Mouse (Mus musculus) kidney, embryonic 14.5 days (tissue): ENCODE data around the gene Scaf4. TPM values are rescaled to one million over a fixed set of nuclear protein-coding genes. Genes with fewer than 3 reads are reported as not detected.

Experiments
- ATAC-seq: fragments of 200-750 bp; cut with Nextera tagmentation; 2 replicates; pipeline ENCODE4 v1.8.0; 2017; ENCODE audit warnings: moderate number of reproducible peaks, mild to moderate bottlenecking, moderate TSS enrichment, moderate library complexity; ENCODE audit not compliant: low FRiP score, low TSS enrichment
- H3K27ac ChIP-seq: fragments of 300-500 bp; sonication (generic); 2 replicates; pipeline ENCODE4 v1.5.1; 2014; ENCODE audit warnings: low read depth, mild to moderate bottlenecking, low read length, moderate library complexity, mixed read lengths
- H3K27me3 ChIP-seq: fragments of 300-500 bp; sonication (generic); 2 replicates; pipeline ENCODE4 v1.6.1; 2014; ENCODE audit warnings: mild to moderate bottlenecking, low read length; ENCODE audit not compliant: control insufficient read depth, insufficient read depth
- H3K36me3 ChIP-seq: fragments of 300-500 bp; sonication (generic); 2 replicates; pipeline ENCODE4 v1.6.1; 2014; ENCODE audit warnings: low read length, mixed read lengths; ENCODE audit not compliant: control insufficient read depth, insufficient read depth
- H3K4me1 ChIP-seq: fragments of 300-500 bp; sonication (generic); 2 replicates; pipeline ENCODE4 v1.6.1; 2014; ENCODE audit warnings: low read length, mixed read lengths; ENCODE audit not compliant: control insufficient read depth, insufficient read depth
- H3K4me2 ChIP-seq: fragments of 300-500 bp; sonication (generic); replicated peaks from 2 replicates; pipeline ENCODE4 v1.6.1; 2014; ENCODE audit warnings: low read depth, mild to moderate bottlenecking, low read length
- H3K4me3 ChIP-seq: fragments of 300-500 bp; sonication (generic); 2 replicates; pipeline ENCODE4 v1.5.1; 2014; ENCODE audit warnings: mild to moderate bottlenecking, low read length
- H3K9ac ChIP-seq: fragments of 300-500 bp; sonication (generic); 2 replicates; pipeline ENCODE4 v1.6.1; 2014; ENCODE audit warnings: low read depth, mild to moderate bottlenecking, low read length, moderate library complexity
- H3K9me3 ChIP-seq: fragments of 300-500 bp; sonication (generic); 2 replicates; pipeline ENCODE4 v1.6.1; 2016; ENCODE audit warnings: low read length; ENCODE audit not compliant: control insufficient read depth
- WGBS: fragments of 180-500 bp; shearing (Covaris S2); extraction: QIAGEN DNeasy Blood & Tissue Kit; methylation state at CpG from one replicate; pipeline ENCODE4 v1.1.7; 2014; 5-methylcytosine and 5-hydroxymethylcytosine counted together
- polyA plus RNA-seq: library from polyadenylated mRNA; unstranded; fragments of >200 nt; fragmentation: Nextera tagmentation; extraction: Ambion mirVana; gene quantifications from 2 replicates; pipeline ENCODE4 v1.2.1, GENCODE M21; 2014

Scaf4 gene
- polyA plus RNA-seq, 1 experiment from 2014 or later, result 37.0 TPM

DNA sequence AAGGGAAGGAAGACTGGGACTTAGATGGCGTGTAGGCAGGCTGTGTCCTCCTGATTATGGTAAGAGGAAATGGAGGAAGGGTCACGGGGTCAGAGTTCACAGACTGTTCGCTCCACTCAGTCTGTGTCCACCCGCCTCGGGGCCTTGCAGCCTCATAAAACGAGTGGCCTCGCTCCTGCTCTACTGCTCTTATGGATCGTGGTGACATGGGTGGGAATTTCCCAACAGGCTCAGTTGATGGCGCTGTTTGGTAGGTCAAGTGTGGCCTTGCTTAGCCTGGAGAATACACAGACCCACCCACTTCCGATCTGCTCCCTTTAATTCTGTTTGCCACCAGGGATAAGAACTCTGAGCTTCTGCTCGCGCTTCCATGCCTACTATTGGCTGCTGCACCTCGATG is 96.8 kb downstream of the Scaf4 start:
- H3K36me3 ChIP-seq, result no peaks in the 10 kb centered on the region
- ATAC-seq, result peak; percentile 68
- WGBS, result 20% methylated on average over 13 of the region's 13 CpGs

DNA sequence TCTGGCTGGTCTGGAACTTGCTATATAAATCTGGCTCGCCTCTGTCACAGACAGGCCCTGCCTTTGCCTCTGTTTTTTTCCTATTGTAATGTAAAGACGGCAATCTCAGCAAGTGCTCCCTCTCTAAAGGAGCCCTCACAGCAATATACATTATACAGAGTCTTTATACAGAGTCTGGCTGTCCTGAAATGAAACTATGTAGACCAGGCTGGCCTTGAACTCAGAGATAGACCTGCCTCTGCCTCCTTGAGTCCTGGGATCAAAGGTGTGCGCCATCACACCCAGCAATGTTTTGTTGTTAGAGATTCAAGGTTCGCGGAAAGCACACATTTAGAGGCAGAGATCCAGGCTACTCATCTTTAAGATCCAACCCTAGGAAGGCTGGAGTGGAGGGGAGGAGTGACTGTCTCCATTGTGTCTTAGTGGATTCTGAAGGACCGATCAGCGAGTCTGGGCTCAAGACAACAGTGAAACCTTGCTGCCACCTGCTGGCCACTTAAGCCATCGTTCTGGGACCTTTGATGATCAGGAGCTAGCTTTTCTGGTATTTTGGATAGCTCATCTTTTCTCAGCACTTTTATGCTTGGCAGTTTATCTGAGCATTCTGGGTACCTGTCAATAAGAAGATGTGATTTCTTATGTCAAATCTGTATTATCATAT is 98.2 kb downstream of the Scaf4 start:
- H3K4me2 ChIP-seq, result no peak overlapping the region
- H3K27me3 ChIP-seq, result no peaks in the 10 kb centered on the region
- H3K9ac ChIP-seq, result no peak overlapping the region
- ATAC-seq, result peak; percentile 41; the same call in 1 of the 2 replicates
- WGBS, result 47% methylated on average over 8 of the region's 8 CpGs
- H3K4me3 ChIP-seq, result no peak overlapping the region
- no peaks in the 10 kb centered on the region for H3K36me3 ChIP-seq
- H3K4me1 ChIP-seq, result peaks cover 6% of the 10 kb centered on the region; the same call in 1 of the 2 replicates
- no peaks in the 10 kb centered on the region for H3K9me3 ChIP-seq
- no peak overlapping the region for H3K27ac ChIP-seq

More for the DNA sequence above, 96.8 kb downstream of the Scaf4 start:
- Histone ChIP-seq H3K9me3 (no peaks in the 10 kb centered on the region), H3K9ac (no peak overlapping the region), H3K4me3 (no peak overlapping the region), H3K27me3 (no peaks in the 10 kb centered on the region), H3K4me2 (no peak overlapping the region), H3K4me1 (peaks cover 6% of the 10 kb centered on the region; the same call in 1 of the 2 replicates), H3K27ac (no peak overlapping the region)

DNA sequence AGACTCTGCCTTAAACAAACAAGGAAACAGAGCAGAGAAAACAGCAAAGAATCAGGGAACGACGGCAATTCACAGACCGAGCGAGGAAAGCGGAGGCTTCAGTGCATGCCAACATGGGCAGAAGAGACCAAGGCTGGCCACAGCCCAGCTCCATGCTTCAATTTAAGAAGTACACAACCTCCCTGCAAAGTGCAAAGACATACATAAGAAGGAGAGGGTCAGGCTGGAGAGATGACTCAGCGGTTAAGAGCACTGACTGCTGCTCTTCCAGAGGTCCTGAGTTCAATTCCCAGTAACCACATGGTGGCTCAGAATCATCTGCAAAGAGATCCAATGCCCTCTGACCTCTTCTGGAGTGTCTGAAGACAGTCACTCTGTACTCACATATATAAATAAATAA is 100.2 kb downstream of the Scaf4 start:
- H3K36me3 ChIP-seq, result no peaks in the 10 kb centered on the region
- H3K4me1 ChIP-seq, result peaks cover 6% of the 10 kb centered on the region; the same call in 1 of the 2 replicates
- no peak overlapping the region for H3K9ac ChIP-seq
- H3K27ac ChIP-seq, result no peak overlapping the region
- ATAC-seq, result no peak
- no peak overlapping the region for H3K4me3 ChIP-seq
- no peaks in the 10 kb centered on the region for H3K9me3 ChIP-seq
- 70% methylated on average over 6 of the region's 6 CpGs for WGBS
- no peak overlapping the region for H3K4me2 ChIP-seq
- H3K27me3 ChIP-seq, result no peaks in the 10 kb centered on the region

DNA sequence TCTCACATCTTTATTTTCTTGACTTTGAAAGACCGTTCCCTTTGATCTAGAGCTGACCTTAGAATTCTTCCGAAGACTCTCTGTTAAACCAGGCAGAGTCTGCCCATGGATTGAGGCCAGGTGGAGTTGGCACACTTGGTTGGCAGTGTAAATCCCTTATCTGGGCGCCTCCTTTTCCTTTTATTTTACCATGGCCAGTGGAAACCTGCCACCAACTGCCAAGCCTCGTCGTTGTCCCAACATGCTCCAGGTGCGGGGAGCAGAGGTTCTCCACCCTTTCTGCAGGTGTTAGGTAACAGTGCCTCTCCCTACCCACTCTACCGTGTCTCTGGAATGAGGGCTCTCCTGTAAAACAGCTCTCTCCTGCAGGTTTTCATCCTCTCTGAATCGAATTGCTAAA is 102.6 kb downstream of the Scaf4 start:
- Histone ChIP-seq H3K36me3 (no peaks in the 10 kb centered on the region), H3K4me3 (no peak overlapping the region), H3K27me3 (no peaks in the 10 kb centered on the region), H3K4me2 (no peak overlapping the region), H3K4me1 (no peaks in the 10 kb centered on the region), H3K27ac (no peak overlapping the region), H3K9ac (no peak overlapping the region), H3K9me3 (no peaks in the 10 kb centered on the region)
- ATAC-seq, result no peak
- 80% methylated on average over 8 of the region's 8 CpGs for WGBS

DNA sequence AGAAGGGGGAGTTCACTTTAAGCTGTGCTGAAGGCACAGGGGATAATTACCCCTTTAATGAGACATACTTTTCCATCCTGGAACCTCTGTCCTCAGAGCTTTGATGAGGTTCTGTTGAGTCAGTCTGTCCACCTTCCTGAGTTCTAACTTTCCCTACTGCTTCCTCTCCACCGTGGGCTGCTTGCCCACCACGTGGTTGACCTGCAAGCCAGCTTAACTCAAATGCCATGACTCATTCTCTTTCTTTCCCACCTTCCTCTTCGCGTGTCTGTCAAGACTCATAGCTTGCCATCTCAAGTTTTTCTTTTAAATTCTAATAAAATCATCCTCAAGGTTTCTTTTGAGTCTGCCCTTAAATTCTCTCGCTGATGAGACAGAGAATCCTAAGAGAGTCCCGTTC is 103.3 kb downstream of the Scaf4 start:
- Histone ChIP-seq H3K36me3 (no peaks in the 10 kb centered on the region), H3K27ac (no peak overlapping the region), H3K4me3 (no peak overlapping the region), H3K9ac (no peak overlapping the region), H3K4me2 (no peak overlapping the region), H3K9me3 (no peaks in the 10 kb centered on the region), H3K4me1 (no peaks in the 10 kb centered on the region), H3K27me3 (no peaks in the 10 kb centered on the region)
- 84% methylated on average over 6 of the region's 6 CpGs for WGBS
- no peak for ATAC-seq

DNA sequence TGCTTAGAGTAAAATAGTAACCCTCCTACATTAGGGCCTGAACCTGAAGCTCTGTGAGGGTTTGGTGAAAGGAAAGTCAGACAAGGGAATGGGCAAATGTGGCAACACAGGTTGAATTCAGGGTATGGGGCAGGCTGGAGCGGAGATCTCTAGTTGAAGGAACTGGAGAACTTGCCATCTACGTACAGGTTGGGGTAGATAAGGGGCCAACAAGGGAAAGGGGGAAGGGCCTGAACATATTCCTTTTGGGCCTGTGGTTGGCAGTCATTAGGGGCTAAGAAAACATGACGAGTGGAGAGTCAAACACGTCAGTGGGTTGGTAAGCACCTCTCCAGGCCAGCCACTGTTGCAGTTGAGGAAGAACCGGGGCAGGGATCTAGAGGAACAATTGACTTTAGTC is 104.4 kb downstream of the Scaf4 start:
- WGBS, result 89% methylated on average over 5 of the region's 5 CpGs
- H3K4me1 ChIP-seq, result no peaks in the 10 kb centered on the region
- no peak for ATAC-seq
- no peak overlapping the region for H3K9ac ChIP-seq
- H3K4me2 ChIP-seq, result no peak overlapping the region
- no peaks in the 10 kb centered on the region for H3K9me3 ChIP-seq
- no peaks in the 10 kb centered on the region for H3K36me3 ChIP-seq
- H3K4me3 ChIP-seq, result no peak overlapping the region
- no peaks in the 10 kb centered on the region for H3K27me3 ChIP-seq
- no peak overlapping the region for H3K27ac ChIP-seq

DNA sequence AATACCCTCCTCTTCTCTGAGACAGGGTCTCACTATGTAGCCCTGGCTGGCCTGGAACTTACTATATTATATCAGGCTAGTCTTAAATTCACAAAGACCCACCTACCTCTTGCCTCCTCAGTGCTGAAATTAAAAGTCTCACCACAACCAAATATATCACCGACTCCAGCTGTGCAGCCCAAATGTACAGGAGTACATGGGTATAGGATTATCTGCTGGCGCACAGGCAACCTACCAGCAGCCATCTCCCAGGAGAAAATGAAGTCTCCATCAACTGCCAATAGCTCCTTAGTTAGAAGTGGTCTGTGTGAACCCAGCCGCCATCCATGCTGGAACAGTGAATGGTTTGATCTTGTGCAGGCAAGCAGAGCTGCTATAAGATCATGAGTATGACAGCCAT is 105.9 kb downstream of the Scaf4 start:
- 93% methylated on average over 3 of the region's 3 CpGs for whole genome bisulfite sequencing
- no peak overlapping the region for H3K27ac ChIP-seq
- H3K4me2 ChIP-seq, result no peak overlapping the region
- no peak for ATAC-seq
- H3K36me3 ChIP-seq, result no peaks in the 10 kb centered on the region
- H3K27me3 ChIP-seq, result no peaks in the 10 kb centered on the region
- no peak overlapping the region for H3K4me3 ChIP-seq
- no peak overlapping the region for H3K9ac ChIP-seq
- no peaks in the 10 kb centered on the region for H3K9me3 ChIP-seq
- no peaks in the 10 kb centered on the region for H3K4me1 ChIP-seq

DNA sequence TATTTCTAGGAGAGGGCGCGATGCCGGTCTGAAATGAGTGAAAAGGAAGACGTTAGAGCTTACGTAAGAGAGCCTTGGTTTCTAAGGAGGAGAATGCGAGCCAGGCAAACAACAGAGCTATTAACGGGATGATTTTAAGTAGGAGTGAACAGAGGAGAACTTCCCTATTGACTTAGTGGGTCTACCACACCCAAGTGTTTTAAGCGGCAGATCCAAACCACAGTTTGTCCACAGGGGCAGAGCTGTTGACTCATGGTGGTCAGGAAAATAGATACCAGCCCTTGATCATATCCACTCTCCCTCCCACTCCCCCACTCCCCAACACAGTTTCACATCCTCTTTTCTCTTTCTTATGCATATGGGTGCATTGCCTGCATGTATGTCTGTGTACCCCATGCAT is 106.9 kb downstream of the Scaf4 start:
- H3K36me3 ChIP-seq, result no peaks in the 10 kb centered on the region
- no peak overlapping the region for H3K4me2 ChIP-seq
- H3K4me3 ChIP-seq, result no peak overlapping the region
- WGBS, result 83% methylated on average over 8 of the region's 8 CpGs
- no peaks in the 10 kb centered on the region for H3K4me1 ChIP-seq
- ATAC-seq, result no peak
- no peak overlapping the region for H3K9ac ChIP-seq
- H3K27ac ChIP-seq, result no peak overlapping the region
- H3K9me3 ChIP-seq, result no peaks in the 10 kb centered on the region
- no peaks in the 10 kb centered on the region for H3K27me3 ChIP-seq

DNA sequence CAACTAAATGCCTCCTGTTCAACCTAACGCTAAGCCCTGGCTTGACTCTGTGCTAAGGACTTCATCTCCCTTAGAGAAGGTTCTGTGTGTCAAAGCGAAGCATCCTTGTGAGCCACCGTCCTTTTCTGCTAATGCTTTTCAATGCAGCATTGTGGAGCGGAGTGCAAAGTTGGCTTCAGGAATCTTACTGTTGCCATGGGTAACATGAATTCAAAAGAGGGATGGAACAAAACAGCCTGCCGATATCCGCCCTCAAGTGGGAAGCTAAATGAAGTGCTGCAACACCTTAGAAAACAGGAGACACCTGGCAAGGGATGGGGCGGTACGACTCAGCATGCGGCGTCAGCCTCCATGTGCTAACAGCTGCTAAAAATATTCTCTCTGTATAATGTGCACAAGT is 107.8 kb downstream of the Scaf4 start:
- no peak for ATAC-seq
- Histone ChIP-seq H3K36me3 (no peaks in the 10 kb centered on the region), H3K9ac (no peak overlapping the region), H3K4me1 (no peaks in the 10 kb centered on the region), H3K27ac (no peak overlapping the region), H3K9me3 (no peaks in the 10 kb centered on the region), H3K4me2 (no peak overlapping the region), H3K4me3 (no peak overlapping the region), H3K27me3 (no peaks in the 10 kb centered on the region)
- 73% methylated on average over 10 of the region's 10 CpGs for WGBS
